Mouse (Mus musculus): ENCODE measurements around the gene Prss44.
"Not testable (repeated sequence)": the region's sequence is repeated elsewhere in the genome, so short reads cannot be mapped to it uniquely, and the experiment has no call there.

Gene Prss44

GRCm38 (mm10) chr9:110813789-110814188 is at the start of gene Prss44:
TSS of gene Prss44 (plus strand) at chr9:110813994.
- no peak for ATAC-seq (ENCODE audit: insufficient number of reproducible peaks, low FRiP score, low TSS enrichment)

GRCm38 (mm10) chr9:110772336-110772735 is 41.5 kb upstream of the Prss44 start:
- no peak for ATAC-seq (ENCODE audit: insufficient number of reproducible peaks, low FRiP score, low TSS enrichment)

DNA sequence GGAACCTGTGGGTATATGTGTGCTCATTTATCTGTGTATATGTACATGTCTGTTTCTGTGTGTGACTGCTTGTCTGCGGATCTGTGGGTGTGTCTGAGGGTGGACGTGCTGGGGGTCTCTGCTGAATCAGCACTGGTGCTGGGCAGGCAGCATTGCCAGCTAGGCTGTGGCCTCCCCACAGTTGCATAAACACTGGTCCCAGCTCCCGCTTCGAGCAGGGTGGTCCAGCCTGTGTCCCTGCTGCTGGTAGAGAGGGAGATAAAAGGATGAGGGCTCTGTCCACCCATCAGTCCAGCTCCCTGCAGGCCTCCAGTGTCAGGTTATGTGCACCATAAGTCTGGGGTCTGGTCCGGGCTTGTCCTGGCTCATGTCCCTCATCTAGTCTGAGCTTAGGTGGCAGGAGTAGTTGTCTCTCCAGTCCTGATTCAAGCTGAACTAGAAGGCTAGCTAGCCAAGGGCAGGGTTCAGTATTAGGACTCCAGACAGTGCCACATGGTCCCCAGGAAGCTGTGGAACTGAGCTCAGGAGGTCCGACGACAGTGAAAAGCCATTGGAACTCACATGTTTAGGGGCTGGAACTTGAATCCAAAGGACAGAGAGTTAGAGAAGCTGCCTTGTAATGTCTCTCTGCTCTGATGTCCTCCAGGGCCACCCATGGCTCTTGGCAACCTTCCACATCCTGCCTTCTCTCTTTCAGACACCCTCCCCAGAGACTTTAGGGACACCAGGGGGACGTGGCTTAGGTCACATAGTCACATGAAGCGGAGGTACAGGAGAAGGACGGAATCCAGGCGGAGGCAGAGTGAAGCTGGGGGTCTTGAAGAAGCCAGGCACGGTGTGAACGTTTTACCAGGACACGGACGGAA is 39.2 kb upstream of the Prss44 start:
- ATAC-seq (ENCODE audit: insufficient number of reproducible peaks, low FRiP score, low TSS enrichment) = no peak

DNA sequence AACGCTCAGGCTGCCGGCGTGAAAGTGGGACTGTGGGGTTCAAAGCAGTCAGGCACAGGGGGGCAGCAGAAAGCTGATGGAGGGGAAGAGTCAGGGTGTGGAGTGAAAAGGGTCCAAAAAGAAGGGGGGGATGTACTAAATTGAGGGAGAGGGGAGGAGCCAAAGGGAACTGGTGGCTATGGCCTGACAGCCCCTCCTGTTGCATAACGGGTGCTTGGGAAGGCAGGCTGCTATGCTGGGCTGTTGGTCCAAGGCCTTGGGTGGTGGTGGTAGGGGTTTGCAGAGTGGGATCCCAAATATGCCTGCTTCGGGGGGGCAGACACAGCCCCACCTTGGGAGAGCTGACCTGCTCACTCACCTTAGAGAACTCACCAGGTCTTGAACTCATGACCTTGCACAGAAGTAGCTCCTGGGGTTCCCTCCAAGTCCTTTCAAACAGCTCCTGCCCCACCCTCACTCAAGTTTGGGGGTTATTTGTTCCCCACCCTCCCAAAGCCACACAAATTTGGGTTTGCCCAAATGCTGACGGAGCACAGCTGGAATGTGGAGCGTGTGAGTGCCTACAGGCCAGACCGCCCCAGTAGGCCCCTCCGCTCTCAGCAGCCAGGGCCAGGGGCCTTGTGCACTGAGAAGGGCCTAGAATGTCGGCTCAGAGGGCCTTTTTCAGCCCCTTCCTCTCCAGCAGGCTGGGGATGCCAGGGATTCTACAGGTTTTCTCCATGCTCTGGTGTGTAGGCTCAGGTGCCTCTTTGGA is 38.3 kb upstream of the Prss44 start:
- no peak for ATAC-seq (ENCODE audit: insufficient number of reproducible peaks, low FRiP score, low TSS enrichment)

DNA sequence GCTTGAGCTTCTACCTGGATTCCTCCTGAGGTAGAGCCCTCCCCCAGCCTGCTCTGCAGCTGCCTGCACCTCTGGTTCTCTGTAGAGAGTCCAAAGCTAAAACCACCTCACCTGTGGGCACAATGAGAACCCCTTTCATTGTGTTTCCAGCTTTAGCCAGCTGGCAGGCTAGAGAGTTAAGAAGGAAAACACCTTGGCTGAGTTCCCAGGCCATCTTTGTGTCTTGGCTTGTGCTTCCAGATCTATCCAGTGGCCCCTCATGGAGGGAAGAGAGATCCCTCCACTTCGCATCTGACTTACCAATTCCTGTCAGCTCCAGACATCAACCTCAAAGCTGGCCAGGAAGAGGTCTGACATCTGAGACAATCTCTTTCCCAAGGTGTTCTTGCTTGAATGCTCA is 35.7 kb upstream of the Prss44 start:
- no peak for ATAC-seq (ENCODE audit: insufficient number of reproducible peaks, low FRiP score, low TSS enrichment)

- ATAC-seq (ENCODE audit: insufficient number of reproducible peaks, low FRiP score, low TSS enrichment) = no peak
Measured at GRCm38 (mm10) chr9:110778559-110778958, 35.2 kb upstream of the Prss44 start.

DNA sequence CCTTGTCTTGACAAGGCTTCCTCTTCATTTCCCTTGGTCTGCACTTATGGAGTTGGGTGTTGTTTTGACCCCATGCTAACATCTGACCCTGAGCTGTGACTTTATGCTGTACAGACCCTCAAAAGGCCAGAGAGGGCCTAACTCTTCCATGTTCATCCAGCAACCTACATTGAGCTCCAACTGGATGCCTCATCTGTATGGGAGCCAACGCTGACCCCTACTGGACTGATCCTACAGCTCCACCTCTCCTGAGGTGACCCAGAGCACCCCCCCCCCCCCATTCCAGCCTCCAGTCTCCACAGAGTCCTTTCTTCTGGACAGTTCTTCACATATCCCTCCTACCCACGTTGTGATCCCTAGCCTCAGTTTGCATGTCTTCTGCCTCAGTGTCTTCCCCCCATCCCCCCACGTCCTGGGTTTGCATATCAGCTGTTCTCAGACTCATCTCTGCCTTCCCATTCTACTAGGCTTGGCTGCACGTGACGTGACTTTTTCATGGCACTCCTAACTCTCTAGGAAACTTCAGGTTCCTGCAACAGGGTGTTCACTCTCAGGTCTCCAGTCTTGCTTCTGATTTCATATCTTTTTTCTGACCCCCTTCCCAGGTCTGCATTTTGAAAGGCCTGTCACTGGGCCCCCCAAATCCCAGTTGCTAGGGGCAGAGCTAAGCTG is 34.4 kb upstream of the Prss44 start:
- no peak for ATAC-seq (ENCODE audit: insufficient number of reproducible peaks, low FRiP score, low TSS enrichment)

DNA sequence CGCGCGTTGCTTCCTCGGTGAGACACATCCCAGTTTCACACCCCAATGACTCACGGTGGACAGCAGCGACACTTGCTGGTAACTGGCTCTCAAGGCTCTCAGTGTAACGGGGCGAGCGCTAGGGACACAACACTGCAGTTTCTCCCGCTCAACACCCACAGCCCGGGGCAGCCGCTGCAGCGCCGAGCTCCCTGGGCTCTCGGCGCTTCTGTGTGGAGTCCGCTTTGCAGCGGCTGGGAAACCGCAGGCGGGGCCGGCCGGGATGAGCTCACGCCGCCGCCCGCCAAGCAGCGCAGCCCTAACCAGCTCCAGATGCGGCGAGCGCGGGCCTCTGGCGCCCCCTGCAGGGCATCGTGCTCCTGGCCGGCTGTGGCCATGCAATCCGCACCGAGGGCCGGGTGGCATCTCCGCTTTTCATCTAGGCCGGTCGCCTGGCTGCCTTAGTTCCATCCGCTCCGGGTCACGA is 32.5 kb upstream of the Prss44 start:
- ATAC-seq (ENCODE audit: insufficient number of reproducible peaks, low FRiP score, low TSS enrichment) = peak; percentile 90

DNA sequence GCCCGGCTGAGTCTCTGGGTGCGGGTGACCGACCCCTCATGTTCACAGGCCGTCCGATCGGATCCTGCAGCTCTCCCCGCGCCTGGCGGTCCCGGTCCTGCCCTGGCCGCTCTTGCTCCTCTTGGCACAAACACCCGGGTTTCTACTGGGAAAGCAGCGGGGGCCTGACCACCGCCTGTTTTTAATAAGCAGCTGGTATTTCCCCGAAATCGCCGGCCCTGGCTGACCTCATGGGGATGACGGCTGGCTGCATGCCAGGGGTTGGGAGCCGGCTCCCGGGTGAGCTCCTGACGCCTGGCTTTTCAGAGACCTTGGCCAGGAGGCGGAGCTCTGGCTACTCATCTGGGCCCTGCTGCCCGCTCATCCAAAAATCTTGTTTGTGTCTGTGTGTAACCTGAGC is 32.1 kb upstream of the Prss44 start:
- peak; percentile 43; the same call in 1 of the 2 replicates for ATAC-seq (ENCODE audit: insufficient number of reproducible peaks, low FRiP score, low TSS enrichment)

GRCm38 (mm10) chr9:110783611-110784010 is 30.2 kb upstream of the Prss44 start:
- no peak for ATAC-seq (ENCODE audit: insufficient number of reproducible peaks, low FRiP score, low TSS enrichment)

DNA sequence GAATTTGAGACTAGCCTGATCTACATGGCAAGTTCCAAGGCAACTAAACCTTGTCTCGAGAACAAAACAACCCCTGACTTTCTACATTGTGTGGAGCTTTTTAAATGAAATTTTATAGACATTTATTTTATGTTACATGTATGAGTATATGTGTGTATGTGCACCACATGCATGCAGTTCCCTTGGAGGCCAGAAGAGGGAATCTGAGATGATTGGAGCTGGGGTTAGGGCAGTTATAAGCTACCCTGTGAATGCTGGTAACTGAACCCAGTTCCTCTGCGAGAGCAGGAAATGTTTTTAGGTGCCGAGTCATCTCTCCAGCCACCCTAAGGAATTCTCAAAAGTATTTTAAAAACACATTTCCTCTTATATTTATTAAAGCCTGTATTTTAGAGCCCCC is 25.6 kb upstream of the Prss44 start:
- ATAC-seq (ENCODE audit: insufficient number of reproducible peaks, low FRiP score, low TSS enrichment) = no peak

DNA sequence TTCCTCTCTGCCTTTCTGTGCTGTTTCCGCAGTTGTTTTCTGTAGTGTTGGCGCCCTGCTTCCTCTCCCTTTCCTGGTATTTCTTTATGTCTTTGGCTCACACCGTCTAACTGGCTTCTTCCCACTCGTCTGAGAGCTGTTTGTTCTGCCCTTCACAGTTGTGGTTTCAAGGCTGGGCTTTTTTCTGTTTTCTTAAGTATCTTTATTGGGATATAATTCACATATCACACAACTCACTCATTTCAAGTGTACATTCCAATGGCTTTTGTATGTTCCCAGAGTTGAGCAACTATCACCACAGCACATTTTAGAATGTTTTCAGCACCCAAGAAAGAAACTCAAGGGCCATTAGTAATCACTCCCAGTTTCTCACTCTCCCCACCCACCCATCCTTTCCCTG is 23.3 kb upstream of the Prss44 start:
- ATAC-seq (ENCODE audit: insufficient number of reproducible peaks, low FRiP score, low TSS enrichment) = no peak

DNA sequence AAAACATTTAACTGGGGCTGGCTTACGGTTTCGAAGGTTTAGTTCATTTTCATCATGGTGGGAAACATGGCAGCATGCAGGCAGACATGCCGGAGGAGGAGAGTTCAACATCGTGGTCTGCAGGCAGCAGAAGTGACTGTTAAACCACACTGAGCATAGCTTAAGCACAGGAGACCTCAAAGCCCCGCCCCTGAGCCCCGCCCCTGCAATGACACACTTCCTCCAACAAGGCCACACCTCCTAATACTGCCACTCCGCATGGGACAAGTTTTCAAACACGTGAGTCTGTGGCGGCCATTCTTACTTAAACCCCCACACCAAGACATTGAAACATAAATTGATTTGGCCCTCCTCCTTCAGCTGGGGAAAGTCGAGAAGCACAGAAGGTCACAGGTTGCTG is 16.8 kb upstream of the Prss44 start:
- ATAC-seq (ENCODE audit: insufficient number of reproducible peaks, low FRiP score, low TSS enrichment) = no peak

DNA sequence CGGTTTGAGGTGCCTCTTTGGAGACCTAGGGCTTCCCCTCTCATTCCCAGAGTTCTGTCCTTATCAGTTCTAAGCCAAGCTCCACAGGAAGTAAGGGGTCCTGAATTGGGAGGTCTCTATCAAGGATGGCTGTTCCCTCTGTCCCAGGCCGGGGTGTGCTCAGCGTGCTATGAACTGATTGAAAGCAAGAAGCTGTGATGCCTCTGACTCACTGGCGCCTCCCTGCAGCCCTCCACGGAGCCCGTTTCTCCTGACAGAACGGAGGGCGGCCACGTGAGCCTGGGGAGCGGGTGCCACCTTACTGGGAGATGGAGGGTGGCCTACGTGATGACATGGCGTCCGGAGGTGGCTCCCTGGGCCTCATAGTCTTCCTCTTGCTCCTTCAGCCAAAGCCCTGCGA is 15.9 kb upstream of the Prss44 start, which contains the start of gene Prss42:
Prss42 (plus strand) TSS at position 301 of the 400 bp plus-strand sequence.
- ATAC-seq (ENCODE audit: insufficient number of reproducible peaks, low FRiP score, low TSS enrichment) = no peak

DNA sequence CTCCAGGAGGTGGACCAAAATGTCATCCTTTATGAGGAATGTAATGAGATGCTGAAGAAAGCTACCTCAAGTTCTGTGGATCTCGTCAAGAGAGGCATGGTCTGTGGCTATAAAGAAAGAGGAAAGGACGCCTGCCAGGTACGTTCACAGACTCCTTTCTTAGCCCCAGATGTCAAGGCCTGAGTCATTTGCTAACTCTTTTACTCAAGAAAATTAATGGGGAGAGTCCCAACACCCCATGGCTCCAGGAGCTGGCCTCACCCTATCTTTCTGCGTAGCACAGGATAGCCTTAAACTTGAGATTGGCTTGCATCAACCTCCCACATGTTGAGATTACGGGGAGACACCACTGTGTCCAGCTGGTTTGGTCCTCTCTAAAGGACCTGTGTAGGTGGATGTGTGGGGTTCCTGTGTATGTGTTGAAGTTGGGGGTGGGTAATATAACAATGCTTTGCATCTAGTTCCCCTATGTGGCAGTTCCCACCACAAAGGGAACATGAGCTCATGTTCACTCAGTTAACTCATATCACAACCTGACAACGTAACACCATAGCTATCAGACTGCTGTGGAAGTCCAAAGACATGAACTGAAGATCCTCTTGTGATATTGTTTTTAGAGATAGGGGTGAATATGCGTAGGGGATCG is 12.8 kb upstream of the Prss44 start:
- no peak for ATAC-seq (ENCODE audit: insufficient number of reproducible peaks, low FRiP score, low TSS enrichment)

DNA sequence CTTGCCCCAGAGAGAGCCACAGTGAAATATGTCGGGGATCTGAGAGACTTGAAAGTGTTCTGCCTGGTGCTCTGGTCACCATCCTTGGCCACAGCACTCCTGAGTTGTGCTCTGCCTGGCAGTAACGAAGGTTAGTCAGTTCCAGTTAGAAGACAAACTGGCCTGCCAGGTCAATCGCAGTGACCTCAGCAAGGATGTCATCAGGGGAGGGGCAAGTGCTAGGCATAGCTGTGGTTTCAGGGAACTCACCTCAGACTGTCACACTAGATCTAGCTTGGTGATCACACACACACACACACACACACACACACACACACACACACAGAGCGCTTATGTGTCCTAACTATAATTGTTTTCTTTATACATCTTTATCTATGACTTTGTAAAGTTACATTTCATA is 10.5 kb upstream of the Prss44 start:
- no peak for ATAC-seq (ENCODE audit: insufficient number of reproducible peaks, low FRiP score, low TSS enrichment)

GRCm38 (mm10) chr9:110810051-110810450 is 3.7 kb upstream of the Prss44 start:
- ATAC-seq (ENCODE audit: insufficient number of reproducible peaks, low FRiP score, low TSS enrichment) = no peak

GRCm38 (mm10) chr9:110820546-110820945 is 6.8 kb downstream of the Prss44 start:
- not testable (repeated sequence) for ATAC-seq (ENCODE audit: insufficient number of reproducible peaks, low FRiP score, low TSS enrichment)

DNA sequence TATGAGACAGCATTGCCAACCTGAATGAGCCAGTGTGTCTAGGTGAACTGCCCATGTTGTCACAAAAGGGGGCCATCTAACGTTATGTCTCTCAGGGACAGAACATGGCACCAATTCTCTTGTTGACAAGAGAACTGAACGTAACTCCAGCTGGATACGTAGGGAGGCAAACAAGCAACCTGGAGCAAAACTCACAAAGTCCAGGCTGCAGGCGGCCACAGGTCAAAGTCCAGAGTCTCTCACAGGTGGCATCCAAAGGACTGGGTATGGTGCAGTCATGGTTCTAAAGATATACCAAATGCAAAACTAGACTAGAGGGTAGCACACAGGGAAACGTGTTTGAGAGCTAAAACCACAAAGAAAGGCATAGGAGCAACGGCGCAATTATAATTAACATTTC is 7.6 kb downstream of the Prss44 start:
- no peak for ATAC-seq (ENCODE audit: insufficient number of reproducible peaks, low FRiP score, low TSS enrichment)

DNA sequence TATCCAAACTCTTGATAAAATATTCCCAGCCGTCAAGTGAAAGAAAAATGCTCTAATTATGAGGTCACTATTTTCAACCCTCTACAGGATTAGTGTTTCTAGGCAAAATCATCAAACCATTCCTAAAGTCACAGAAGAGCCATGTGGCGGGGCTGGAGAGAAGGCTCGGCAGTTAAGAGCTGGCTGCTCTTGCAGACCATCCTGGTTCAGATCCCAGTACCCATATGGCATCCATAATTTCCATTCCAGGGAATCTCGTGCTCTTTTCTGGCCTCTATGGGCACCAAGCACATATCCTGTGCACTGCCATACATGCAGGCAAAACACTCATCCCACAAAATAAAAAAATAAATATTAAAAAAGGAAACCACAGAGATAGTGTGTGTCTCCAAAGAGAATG is 11.6 kb downstream of the Prss44 start:
- ATAC-seq (ENCODE audit: insufficient number of reproducible peaks, low FRiP score, low TSS enrichment) = no peak

All from cerebellum, adult (tissue).